Mouse (Mus musculus) myocyte (in vitro differentiated cells): ENCODE measurements around the gene Atcay.
A peak's percentile ranks its signal among the peaks of the same experiment; 100 is the strongest.

Source experiments
- E2F4 ChIP-seq: IDR thresholded peaks from one replicate; pipeline ENCODE4 v1.6.1; 2011; ENCODE audit warnings: mild to moderate bottlenecking, control low read depth, moderate library complexity; ENCODE audit not compliant: insufficient read depth
- MAX ChIP-seq: IDR thresholded peaks from one replicate; pipeline ENCODE4 v1.6.1; 2011; ENCODE audit warnings: low read depth, mild to moderate bottlenecking, control low read depth
- MYOG ChIP-seq, 3 experiments: IDR thresholded peaks; one replicate each; pipeline ENCODE4 v1.6.1; 2011; ENCODE audit warnings: control low read depth in 2 of 3, low read depth in 2 of 3, mild to moderate bottlenecking in 2 of 3; ENCODE audit not compliant: insufficient read length in 2 of 3, control insufficient read depth in 1 of 3, insufficient read depth in 1 of 3
- POLR2A ChIP-seq: IDR thresholded peaks from one replicate; pipeline ENCODE4 v1.6.1; 2011; ENCODE audit warnings: low read depth, mild to moderate bottlenecking, control low read depth, moderate library complexity; ENCODE audit not compliant: insufficient read length
- REST ChIP-seq: IDR thresholded peaks from one replicate; pipeline ENCODE4 v1.6.1; 2011; ENCODE audit warnings: mild to moderate bottlenecking, control low read depth, moderate library complexity; ENCODE audit not compliant: insufficient read depth, insufficient read length
- TCF12 ChIP-seq: IDR thresholded peaks from one replicate; pipeline ENCODE4 v1.6.1; 2011; ENCODE audit warnings: mild to moderate bottlenecking, control low read depth; ENCODE audit not compliant: poor library complexity, insufficient read depth, severe bottlenecking

DNA sequence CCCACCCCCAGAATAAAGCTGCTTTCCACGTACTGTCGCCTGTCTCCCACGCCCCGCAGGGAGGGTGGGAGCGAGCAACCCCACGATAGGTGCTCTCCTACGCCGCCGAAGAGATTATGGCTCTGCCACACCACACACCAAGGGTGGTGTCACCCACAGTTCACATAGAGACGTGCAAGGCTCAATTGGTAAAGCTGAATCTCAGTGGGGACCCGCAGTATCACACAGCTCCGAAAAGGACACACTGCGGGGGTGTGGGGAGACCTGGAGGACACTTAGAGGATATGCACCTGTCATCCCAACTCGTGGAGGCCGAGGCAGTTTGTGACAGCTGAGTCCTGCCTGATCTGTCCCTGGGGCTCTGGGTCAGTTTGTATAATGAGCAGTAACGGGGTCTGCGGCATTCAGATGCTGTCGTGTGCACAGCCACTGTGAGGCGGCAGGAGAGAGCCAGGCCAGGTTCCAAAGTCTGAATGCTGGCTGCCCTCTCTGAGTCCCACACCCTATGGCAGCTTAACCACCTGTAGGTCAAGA is 37.6 kb downstream of the Atcay start:
- peak; percentile 11 for TF ChIP-seq POLR2A
- peak in 2 of 3 experiments; percentile 10 to 77 for TF ChIP-seq MYOG (IDR thresholded peaks at IDR 0.05; ENCODE audit: control insufficient read depth in 1 of 3, insufficient read depth in 1 of 3, insufficient read length in 2 of 3, low read depth in 2 of 3)
- no peak for TF ChIP-seq MAX
- TF ChIP-seq REST = no peak
- no peak for TF ChIP-seq TCF12
- no peak for TF ChIP-seq E2F4
